Mouse (Mus musculus): ENCODE results near the gene Sobp.
A peak's percentile ranks its signal among the peaks of the same experiment; 100 is the strongest.

The Sobp gene

DNA sequence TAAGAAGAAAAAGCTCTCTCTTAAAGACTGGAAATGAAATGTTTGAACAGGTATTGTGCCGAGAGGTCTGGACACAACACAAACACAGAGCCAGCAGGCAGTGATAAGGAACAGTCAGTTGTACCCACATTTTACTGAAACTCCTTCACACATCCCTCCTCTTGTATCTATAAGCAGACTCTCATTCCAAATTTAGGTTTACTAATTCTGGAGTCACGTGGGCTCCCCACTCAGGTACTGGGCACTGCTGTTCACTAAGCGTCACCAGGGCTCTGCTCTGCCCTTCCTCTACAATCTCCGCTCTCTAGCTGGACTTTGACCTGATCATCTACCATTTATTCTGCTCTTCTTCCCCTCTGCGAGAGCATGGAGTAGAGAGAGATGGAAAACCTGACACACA lies 15.4 kb downstream of the Sobp start:
- no peak for DNase-seq

DNA sequence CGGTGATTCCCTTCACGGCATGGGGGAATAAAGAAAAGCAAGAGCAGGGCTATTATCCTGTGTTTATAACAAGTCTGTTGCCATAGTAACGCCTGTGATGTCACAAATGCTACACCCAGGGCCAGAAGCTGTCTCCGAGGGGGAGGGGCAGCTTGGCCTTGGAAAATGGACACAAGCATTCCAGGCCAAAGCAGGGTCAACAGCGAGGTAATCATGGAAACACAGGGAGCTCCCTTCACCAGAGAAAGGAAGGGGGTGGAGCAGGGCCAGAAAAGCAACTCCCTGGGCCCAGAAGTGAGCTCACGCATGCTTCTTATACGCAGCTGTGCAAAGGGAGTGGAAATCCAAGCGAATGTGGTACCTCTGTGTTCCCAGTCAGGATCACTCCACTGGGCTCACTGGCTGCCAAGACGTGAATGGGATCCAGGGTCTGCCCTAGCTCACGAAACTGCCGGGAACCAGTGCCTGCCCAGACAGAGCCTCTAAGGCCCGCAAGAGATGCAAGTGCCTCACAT lies 19.2 kb downstream of the Sobp start:
- DNase-seq: peak; percentile 56 to 63

DNA sequence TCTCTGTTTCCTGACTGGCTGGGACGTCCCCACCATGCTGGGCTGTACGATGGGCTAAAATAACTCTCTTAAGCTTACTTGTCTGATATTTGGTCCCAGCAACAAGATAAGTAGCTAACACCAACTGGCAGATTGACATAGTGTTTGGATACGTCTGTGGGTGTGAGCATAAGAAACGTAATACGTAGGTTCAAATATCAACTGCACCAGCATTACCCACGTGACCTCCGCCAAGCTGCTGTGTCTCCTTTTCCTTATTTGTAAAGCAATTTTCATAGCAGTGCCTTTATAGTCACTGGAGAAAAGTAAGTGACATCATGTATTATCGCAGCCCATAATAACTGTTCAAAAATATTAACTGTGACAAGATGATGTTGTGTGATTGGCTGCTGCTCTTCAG lies 21.7 kb downstream of the Sobp start:
- no peak for DNase-seq

DNA sequence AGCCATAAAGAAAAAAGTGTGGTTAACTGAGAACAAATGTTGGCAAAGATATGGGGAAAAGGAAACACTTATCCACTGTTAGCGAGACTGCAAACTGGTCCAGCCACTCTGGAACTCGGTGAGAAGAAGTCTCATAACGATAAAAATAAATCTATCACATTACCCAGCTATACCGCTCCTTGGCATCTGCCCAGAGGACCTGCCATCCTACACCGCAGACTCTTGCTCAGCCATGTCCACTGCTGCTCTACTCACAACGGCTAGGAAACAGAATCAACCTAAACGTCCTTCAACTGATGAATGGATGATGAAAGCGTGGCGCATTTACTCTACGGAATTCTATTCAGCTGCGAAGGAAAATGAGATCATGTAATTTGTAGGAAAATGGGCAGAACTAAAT lies 25.9 kb downstream of the Sobp start:
- no peak for DNase-seq

DNA sequence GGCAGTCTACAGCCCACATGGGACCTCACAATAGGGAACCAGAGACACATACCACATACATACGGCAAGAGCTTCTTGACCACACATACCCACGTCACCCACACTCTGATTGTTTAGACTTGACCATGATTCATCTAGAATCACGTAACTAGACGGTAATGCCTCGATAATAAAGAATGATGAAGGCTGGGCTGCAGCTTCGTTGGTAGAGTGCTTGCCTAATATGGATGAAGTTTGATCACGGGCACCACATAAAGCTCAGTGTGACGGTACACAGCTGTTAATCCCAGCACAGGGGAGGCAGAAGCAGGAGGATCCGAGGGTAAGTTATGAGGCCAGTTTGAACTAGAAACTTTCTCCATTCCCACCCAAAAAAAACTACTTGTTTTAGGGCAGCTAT lies 31.2 kb downstream of the Sobp start:
- no peak for DNase-seq

DNA sequence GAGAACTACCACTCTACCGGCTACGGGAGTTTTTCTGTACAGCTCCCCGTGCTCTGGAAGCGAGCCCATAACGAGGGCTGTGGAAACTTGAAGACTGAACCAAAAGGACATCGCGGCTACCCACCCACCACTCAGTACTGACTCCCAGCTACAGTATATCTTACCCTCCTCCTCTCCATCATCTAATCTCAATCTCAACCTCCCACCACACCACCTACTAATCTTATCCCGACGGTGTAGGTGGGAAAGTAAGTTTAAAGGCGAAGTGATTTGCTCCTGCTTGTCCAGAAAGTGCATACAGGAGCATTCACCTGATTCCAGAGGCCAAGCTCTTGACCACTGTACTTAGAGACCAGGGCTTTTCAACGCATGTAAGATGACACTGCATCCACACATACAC lies 40.3 kb downstream of the Sobp start:
- no peak for DNase-seq

DNA sequence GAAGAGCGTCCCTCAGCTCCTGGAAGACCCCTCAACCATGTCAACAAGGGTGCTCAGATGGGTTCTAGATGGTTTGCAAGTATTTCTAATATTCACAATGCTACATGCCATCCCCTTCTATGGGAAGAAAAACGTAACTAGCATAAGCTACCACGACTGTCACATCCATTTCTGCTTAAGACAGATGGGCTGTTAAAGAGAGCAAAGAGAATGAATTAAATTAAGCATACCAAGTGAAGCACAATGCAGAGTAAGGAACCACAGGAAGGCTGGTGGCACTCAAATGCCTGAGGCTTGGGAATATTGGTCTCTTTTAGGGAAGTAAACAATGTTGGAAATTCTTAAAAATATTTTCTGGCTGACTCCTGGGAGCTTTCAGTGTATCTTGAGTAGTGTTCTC lies 45.6 kb downstream of the Sobp start:
- DNase-seq: no peak

DNA sequence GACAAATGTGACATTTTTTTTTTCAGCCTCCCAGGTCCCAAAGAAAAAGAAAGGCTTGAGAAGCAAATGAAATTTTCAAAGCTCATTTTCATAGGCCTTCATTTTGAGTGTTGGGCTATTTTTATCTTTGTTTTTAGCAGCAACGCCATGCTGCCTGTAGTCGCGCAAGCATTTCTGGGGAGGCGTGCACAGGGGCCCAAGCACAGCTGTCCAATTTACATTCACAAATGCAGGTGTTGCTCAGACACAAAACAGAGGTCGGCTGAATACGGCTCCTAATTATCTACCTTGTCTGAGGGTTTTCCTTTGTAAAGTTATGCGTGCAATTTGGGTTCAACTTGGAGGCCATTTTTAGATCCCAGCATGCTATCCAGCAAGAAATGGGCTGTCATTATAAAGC lies 49.8 kb downstream of the Sobp start:
- no peak for DNase-seq

DNA sequence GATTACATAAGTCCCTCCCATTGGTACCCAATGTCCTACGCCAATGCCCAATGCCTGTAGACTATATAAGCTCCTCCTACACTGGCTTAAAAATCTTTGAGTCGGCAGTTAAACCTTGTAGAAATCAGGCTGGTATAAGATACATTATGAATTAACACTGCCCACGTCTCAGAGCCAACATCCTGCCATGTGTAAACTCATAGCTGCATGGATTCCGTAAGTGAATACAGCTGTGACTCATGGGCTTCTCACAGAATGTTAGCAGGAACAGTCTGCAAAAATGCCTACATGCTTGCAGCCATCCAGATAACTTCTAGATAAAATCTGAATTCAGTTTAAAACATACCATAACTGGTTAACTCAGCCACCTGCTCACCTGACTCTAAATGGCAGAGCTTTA lies 50.2 kb downstream of the Sobp start:
- DNase-seq: no peak

DNA sequence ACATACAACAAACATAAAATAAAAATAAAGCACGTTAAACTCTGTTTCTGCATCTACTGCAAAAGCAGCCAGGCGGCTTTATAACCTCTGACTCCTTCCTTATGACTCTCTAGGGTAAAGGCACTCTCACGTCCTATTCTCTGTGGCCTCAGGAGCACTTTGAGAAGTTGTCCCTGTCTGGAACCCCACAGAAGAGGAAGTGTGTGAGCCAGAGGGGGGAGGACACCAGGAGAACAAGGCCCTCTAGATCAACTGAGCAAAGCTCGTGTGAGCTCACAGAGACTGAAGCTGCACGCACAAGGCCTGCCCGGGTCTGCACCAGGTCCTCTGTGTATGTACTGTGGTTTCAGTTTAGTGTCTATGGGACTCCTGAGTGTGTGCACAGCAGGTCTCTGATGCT lies 50.9 kb downstream of the Sobp start:
- DNase-seq: no peak

DNA sequence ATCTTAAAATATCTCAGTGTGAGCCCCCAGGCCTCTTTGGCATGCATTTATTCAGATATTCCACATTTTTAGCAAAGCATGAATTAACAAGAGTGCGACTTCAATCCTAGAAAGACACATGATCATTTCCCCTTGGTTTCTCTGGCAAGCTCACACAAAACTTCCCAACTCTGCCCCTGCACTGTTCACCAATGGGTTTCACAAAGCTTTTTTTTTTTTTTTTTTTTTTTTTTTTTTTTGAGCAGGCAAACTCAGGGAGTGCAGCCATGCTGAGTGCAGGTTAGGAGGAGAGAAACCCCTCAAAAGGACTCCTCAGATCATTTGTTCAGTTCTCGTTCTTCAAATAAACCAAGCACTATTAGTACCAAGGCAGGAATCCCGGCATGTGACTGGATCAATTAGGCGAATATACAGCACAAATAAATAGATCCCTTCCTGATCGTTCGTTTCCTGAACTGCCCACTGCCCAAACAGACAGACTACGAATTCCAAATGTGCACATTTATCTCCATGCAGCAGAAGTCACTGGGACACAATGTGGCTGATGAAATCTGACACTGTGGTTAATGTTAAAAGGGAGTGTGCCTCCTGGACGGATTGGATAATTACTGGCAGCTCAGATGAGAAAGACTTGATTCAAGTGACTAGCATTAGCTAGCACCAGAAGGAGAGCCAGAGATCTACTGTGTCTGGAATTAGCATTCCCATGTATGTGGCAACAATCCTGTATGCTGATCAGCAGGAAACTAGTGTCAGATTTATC lies 53.5 kb downstream of the Sobp start:
- DNase-seq: no peak

DNA sequence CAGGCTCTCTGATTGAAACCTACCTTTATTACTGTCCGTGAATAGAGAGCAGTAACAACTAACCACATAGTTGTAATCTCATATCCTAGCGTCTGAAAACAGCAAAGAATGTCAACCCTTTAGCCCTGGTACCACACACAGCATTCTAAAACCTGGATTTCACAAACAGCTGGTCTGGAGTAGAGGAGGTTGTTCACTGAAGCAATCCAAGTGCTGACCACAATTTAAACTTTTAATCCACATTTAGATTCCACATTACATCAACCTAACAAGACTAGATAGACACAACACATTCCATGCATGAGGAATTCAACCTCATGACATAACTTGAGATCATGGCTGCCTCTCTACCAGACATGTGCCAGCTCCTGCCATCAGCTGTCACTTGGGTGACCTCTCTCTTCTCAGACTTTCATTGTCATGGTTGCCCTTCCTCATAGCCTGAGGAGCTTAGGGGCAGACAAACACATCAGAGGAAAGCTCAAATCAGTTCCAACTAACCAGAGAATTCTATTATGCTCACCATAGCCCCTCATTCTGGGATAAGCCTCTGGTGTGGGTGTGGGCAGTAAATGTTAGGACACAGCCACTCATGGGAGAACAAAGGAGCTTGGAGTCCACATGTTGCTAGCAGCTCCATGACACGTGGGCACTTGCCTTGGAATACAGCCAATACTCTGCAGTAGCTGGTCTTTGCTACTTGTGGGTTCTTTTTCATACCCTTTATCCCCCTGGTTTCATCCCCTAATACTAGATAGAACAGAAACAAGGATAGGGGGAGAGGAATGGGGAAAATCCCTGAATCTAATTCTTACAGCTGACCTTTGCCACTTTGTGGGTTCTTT lies 58.0 kb downstream of the Sobp start:
- no peak for DNase-seq

DNA sequence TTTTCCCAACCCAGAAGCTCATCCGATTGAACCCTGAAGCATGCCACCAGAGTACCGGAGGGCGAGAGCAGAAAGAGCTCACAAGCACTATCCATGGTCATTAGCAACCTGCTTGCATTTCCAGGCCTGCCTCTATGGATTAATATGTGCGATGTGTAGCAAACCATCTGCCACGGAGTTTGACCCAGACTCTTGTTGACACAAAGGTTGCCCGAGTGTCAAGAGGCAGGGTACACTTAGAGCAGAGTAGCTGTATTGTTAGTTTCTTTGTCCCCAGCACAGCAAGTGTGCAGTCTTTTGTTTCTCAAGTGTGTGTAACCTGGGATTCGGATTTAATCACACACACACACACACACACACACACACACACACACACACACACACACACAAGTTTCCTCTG lies 62.0 kb downstream of the Sobp start:
- no peak for DNase-seq

DNA sequence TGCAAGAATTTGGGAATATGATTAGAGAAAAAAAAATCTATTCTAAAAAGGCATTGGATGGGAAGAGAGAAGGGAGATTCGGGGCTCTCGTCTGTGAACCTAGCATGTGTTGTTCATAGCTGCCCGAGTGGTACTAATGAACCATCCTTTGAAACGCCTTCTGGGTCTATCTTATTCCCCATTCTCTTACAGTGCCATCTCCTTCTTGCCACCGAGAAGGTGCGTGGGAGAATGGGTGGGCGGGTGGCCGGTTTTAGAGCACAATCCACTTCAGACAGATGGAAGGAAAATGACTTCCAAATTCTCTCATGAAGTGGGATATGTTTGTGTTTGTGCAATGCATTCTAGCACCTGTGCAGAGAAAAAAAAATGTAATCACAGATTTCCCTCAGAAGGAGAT lies 67.7 kb downstream of the Sobp start:
- DNase-seq: no peak

DNA sequence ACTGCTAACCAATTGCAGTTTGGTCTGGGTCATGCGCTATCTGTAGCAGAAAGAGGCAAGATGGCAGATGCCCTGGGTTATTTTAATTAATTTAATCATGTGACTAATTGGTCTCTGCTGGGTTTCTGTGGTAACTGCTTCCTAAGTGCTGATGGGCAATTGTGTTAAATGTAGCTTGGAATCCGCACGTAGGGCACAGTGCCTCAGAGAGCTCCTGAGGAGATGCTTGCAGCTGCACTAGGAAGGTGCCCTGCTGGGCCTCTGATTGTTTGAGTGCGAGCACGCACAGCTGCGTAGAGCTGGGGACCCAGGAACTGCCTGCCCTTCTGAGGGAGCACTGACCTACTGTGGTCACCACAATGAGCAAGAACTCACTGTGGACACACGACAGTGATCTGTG lies 68.1 kb downstream of the Sobp start:
- DNase-seq: no peak

DNA sequence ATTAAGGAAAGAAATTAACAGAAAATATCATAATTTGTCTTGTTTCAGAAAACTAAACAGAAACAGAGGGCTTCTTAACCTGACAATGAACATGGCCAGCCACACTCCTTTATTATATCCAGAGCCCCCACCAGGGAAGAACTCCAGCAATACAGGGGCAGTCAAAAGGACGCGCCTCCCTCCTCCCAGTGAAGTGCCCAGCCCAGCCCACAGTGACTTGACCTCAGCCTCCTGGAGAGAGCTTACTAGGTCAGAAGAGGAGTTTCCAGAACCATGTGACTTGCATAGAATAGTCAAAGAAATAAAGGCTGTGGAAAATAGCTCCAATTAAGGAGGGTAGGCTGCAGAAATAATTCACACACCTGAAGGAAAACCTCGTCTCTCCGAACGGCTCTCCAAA lies 73.8 kb downstream of the Sobp start:
- DNase-seq: no peak

DNA sequence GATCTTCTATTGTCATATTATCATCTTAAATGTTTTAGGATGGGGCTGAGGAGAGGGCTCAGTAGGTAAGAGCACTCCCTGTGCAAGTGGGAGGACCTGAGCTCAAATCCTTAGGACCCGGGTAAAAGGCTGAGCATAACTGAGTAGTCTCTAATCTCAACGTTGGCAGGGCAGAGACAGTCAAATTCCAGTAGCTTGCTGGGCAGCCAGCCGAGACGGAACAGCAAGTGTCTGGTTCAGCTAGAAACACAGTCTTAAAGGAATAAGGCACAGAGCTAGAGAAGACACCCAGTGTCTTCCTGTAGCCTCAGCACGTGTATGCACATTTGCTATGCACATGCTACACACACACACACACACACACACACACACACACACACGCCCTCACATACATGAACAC lies 75.1 kb downstream of the Sobp start:
- DNase-seq: peak in 1 of 2 experiments; percentile 26

DNA sequence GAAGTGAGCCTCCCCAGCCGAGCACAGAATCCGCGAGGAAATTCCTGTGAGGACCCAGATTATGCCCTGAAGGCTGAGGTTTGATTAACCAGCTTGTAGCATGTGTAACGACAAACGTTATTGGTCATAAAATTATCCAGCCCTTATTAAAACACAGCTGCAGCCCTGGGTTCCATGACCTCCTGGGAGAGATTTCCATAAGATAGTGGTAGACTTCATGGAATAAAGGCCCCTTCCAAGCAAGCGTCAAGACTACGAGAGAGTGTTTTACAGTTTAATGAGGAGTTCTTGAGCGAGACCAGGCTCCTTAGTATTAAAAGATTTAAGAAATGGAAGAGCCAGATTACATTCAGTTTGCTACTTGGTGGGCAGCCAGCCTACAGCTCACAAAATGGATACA lies 76.6 kb downstream of the Sobp start:
- no peak for DNase-seq

DNA sequence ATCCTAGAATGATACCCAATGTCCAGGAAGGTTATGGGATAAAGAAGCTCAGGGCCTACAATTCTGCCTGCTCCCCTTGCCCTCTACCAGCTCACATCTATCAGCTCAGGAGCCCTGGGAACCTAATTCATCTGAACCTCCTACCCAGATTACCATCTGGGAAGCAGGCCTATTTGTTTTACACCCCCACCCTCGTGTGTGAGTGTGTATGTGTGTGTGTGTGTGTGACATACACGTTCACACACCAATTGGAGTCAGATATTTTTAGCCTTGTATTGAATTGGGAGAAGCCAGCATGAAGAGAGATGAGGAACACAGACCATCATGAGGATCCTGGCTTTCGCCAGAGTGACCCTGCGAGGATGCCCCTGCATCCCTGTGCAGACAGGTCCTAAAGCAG lies 77.7 kb downstream of the Sobp start:
- no peak for DNase-seq

DNA sequence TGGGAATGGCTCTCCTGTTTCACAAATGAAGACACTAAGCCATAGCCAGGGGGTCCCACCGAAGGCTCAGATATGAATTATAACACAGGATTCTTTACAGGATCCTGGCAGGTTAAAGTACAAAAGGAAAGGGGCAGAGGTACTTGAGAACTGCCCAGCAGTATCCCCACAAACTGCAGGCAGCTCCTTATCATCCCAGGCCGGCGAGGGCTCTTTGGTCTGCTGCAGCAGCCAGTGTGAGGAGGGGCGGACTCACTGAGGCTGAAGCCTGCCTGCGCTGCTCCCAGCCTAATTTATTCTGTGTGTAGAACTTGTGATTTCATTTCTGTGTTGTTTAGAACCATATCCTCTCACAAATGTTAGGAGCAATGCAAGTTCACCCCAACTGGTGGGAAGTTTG lies 79.8 kb downstream of the Sobp start:
- DNase-seq: no peak

DNA sequence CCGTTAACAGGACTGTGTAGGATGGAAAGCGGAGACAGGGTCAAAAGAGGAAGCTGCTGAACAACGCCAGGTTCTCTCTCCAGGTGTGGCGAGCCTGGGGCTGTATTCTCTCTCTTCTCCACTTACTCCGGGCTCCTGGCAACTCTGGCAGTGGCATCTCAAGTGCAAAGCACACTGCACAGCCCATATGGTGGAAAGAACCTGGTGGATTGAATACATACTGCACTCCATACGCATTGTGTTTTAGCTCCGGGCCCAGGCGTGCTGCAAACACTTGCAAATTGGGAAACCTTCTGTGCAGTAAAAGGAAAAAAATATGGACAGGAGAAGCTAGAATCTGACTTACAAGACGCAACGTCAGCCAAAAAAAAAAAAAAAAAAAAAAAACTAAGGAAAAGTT lies 80.9 kb downstream of the Sobp start:
- DNase-seq: no peak

DNA sequence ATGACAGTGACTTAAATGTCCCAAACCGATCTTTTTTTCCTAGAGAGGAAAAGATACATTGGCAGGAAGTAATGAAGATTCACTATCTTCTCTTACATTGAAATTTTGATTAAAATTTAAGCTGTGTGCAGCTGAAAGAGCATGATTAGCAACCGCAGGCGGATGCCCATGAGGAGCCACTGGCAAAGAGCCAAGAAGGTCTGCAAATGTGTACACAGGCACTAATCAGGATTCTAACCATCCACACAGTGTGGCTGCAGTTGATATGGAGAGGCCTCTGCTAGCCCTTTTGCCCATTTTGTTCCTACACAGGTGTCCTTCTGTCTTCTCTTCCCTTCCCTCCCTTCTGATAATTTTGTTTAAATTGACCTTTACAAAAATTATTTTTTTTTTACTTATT lies 84.3 kb downstream of the Sobp start:
- peak in 1 of 2 experiments; percentile 31 for DNase-seq

DNA sequence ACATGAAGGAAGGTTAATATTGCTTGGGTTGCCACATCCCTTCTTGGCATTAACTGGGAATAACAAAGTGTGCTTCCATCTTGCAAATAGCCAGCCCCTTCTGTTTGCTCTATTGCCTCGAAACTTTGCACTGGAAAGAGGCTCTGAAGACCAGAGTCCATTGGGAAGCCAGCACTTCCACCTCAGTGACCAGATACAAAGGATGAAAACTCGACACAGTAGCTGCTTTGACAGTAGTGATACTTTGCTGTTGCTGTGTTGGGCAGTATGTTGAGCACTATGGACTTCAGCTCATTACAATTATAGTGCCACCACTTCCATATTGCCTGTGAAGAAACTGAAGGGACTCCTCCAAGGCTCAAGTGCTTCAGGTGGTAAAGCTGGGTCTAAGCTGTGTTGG lies 86.9 kb downstream of the Sobp start:
- DNase-seq: no peak

DNA sequence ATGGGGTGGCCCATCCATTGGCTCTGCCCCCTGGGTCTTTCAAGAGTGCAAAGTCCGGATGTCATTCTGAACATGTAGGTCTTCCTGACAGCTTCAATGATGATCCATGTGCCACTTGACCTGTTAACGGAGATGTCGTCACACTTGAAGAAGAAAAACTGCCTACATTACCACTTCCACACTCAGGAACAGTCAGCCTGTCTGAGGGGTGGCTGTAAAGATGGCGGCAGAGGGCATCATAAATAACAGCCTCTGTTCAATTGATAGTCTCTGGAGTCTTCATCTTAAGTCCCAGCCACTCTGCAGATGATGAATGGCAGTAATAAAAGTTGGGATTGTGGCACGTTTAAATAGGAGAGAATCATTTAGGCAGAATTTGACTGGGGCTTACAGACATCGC lies 87.4 kb downstream of the Sobp start:
- DNase-seq: no peak

DNA sequence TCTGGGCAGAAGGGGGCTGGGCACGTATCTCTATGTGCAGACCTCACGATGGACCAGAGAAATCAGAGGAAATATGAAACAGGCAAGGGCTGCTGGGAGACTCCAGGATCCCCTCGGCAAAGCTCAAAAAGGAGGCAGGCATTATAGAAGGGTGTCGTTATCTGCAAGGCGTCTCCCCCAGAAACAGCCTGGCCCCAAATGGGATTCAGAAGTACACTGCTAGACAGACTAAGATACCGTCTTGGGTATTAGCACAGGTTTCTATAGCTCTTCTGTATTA lies 90.3 kb downstream of the Sobp start:
- no peak for DNase-seq

Measured in kidney, postnatal 25 days (tissue).